Mouse (Mus musculus) heart, postnatal 10 days (tissue): ENCODE results near the gene Gdf2. TPM values are rescaled to one million over a fixed set of nuclear protein-coding genes. Genes with fewer than 3 reads are reported as not detected.

Experiments used
- DNase-seq, 2 experiments: peaks; one replicate each; pipeline ENCODE4 v3.0.0; 2021
- intact Hi-C: fragments of 180-260 bp; cut with DNase I; formaldehyde crosslinking; loops from one replicate; pipeline ENCODE4 v1.15.1; 2025
- total RNA-seq, 2 experiments: library from RNA; stranded (reverse); gene quantifications; 2 replicates each; pipeline ENCODE4 v1.2.3; 2021

Gdf2 gene
- total RNA-seq, 2 experiments from 2014 or later, result 0.10 to 0.17 TPM

- DNase-seq, result no peak
- intact Hi-C loops, result loop anchor here (10.0 kb wide), 1 partner anchor 411 kb away; no protein-coding TSS in a partner anchor
Observed at GRCm38 (mm10) chr14:33953761-33954160, 12.9 kb downstream of the Gdf2 start, which contains the start of gene Rbp3. Gene Rbp3 (plus strand): TSS chr14:33954003.

DNA sequence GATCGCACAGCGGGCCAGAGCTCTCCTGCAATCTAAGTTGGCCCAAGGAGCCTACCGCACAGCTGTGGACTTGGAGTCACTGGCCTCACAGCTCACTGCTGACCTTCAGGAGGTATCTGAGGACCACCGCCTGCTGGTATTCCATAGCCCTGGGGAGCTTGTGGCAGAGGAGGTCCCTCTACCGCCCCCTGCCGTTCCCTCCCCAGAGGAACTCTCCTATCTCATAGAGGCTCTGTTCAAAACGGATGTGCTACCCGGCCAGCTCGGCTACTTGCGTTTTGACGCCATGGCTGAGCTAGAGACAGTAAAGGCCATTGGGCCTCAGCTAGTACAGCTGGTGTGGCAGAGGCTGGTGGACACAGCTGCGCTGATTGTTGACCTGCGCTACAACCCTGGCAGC, 15.2 kb downstream of the Gdf2 start:
- no peak for DNase-seq
- intact Hi-C loops, result loop anchor here (10.0 kb wide), 1 partner anchor 409 kb away; no protein-coding TSS in a partner anchor

DNA sequence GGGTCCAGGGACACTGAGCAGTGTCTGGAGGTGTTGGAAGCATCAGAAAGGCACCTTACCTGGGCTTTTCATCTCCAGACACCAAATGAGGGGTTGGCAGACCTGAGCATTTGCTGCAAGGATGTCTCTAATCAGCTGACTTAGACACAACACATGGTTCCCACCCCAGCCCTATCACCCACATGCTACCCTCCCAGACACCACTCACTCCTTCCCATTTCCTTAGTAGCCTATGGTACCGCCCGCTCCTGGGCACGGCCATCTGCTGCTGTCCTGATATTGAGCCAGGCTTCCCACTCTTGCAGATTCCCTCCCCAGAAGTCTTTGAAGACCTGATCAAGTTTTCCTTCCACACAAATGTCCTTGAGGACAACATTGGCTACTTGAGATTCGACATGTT, 17.3 kb downstream of the Gdf2 start:
- no peak for DNase-seq
- intact Hi-C loops, result loop anchor here (10.0 kb wide), 1 partner anchor 407 kb away; no protein-coding TSS in a partner anchor

- intact Hi-C loops, result loop anchor here (1.0 to 10.0 kb wide), 2 partner anchors 147 to 406 kb away; no protein-coding TSS in a partner anchor
Observed at GRCm38 (mm10) chr14:33958841-33959240, 18.0 kb downstream of the Gdf2 start.

GRCm38 (mm10) chr14:33959341-33959740, 18.5 kb downstream of the Gdf2 start:
- intact Hi-C loops, result loop anchor here (1.0 to 10.0 kb wide), 2 partner anchors 147 to 405 kb away; no protein-coding TSS in a partner anchor
- peak; percentile 63 to 77 for DNase-seq

More at GRCm38 (mm10) chr14:33958841-33959240, 18.0 kb downstream of the Gdf2 start:
- DNase-seq, result no peak

DNA sequence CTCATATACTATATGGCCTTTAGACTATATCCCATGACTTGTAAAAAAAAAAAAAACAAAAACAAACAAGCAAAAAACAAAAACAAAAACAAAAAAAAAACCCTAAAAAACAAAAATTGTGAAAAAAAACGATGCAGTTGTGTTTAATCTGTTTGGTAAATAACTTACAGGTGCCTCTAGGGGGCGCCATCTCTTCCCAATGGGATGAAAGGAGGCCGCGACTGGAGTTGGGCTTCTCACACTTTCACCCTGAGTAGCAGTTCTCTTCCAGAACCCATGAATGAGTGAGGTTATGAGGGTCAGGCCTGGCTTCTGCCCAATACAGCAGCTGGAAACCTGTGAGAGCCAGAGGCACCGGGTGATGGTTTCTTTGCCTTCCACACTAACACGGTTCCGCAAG, 24.8 kb downstream of the Gdf2 start:
- intact Hi-C loops, result loop anchor here (10.0 kb wide), 1 partner anchor 269 kb away; no protein-coding TSS in a partner anchor
- no peak for DNase-seq

GRCm38 (mm10) chr14:33972679-33973078, 31.8 kb downstream of the Gdf2 start:
- DNase-seq, result peak in 1 of 2 experiments; percentile 9
- intact Hi-C loops, result no loop called here

DNA sequence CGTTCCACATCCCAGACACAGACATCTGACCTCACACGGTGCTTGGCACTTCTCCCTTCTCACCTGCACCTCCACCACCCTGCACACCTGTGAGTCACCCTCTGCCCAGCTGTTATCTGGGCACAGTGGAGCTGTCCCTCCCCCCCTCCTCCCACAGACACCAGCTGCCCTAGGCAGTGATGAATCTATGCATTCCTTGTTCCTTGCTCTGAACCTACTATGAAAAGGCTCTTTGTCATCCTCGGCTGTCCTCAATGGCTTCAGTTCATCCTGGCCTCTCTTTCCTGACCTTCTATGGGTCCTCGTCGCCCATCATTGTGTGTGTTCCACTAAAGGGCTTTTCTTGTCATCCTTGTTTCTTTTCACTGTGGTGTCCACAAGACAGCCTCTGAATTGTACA, 33.9 kb downstream of the Gdf2 start:
- intact Hi-C loops, result no loop called here
- DNase-seq, result no peak

DNA sequence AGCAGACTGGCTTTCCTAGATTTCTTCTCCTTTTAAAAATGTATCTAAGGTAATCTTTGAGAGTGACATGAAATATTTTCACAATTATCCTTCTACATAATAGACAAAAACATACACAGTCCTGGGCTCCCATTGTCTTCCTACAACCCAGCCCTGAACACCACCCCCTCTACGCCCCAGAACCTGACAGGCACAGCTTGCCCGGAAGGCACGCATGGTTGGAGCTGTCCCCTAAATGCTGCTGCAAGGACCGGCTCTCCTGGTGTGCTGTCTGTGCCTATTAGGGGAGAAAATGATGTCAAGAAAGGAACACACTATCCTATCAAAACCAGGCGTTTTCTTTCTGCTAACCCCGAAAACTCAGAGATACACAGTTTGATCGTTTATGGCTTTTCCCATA, 36.9 kb downstream of the Gdf2 start:
- no peak for DNase-seq
- intact Hi-C loops, result no loop called here

DNA sequence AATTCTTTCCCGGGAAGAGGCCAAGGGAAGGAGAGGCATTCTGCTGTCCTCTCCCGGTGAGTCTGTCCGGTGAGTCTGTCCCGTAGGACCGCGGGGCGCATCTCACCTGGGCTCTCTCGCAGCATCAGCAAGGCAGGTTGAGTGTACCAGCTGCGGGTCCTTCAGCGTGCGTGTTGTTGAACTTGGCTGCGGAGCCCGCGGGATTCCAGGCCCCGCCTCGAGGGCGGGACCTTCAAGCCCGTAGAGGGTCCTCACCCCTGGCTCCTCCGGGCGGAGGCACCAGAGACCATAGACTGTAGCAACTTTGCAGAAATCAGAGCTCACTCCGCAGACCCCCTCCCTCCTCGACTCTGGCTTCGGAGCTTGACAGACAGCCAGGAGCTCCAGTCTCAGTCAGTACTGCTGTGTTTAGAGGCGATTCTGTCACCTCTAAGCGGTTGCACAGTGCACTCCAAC, 37.8 kb downstream of the Gdf2 start, which contains the start of gene Zfp488:
Gene Zfp488, minus strand, starts transcription at position 161 of the 456 bp plus-strand sequence.
- intact Hi-C loops, result no loop called here

DNA sequence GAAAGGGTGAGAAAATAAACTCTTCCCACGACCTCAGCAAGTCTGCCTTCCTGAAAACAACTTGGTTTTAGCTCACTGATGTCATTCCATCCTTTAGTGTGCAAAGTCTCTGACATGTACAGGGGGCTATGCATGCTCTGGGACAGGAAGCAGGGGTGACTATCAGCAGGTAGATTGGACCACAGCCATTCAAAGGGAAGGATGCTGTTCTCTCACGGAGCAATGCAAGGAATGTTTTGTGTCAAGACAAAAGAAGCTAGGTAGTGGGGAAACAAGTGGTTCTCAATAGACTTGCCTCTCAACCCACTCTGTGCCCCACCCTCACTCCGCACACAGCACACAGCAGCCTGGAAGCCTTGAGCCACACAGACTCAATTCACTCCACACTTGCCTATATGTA, 48.4 kb downstream of the Gdf2 start:
- intact Hi-C loops, result no loop called here
- no peak for DNase-seq

More for the DNA sequence above, 37.8 kb downstream of the Gdf2 start, which contains the start of gene Zfp488:
- peak in 1 of 2 experiments; percentile 6 for DNase-seq

DNA sequence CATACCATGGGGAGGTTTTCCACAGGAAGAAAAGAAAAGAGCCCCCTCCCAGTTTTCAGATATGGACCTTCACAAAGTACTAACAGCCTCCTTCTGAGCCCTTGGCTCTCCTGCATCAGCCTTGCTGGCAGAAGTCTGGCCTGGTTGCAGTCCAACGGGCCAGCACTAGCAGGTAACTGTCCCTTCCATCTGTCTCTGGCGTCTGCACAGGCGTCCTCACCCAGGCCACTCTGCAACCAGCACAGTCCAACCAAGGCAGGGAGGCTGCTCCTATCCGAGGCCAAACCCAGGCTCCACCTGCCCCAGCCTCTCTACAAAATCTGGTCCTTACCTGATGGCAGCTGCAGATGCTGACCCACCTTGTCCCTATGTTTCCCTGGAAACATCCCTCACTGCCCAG, 51.1 kb downstream of the Gdf2 start:
- intact Hi-C loops, result no loop called here
- DNase-seq, result no peak

DNA sequence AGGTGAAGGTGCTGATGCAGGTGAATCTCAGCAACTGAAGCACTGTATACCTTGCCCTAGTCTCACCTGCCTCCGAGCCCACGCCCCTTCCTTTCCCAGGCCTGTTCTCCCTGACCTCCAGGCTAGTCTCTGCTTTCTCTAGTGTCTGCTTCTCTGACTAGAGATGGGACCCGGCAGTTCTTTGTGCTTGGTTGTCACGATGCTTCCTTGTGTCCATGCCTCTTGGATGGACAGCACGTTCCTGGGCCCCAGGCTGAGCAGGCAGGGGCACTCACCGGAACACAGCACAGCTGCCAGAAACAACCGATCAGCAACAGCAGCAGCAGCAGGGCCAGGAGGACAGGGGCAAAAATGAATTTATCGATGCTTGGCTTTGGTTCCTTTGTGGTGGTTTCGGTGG, 52.2 kb downstream of the Gdf2 start:
- DNase-seq, result no peak
- intact Hi-C loops, result no loop called here

DNA sequence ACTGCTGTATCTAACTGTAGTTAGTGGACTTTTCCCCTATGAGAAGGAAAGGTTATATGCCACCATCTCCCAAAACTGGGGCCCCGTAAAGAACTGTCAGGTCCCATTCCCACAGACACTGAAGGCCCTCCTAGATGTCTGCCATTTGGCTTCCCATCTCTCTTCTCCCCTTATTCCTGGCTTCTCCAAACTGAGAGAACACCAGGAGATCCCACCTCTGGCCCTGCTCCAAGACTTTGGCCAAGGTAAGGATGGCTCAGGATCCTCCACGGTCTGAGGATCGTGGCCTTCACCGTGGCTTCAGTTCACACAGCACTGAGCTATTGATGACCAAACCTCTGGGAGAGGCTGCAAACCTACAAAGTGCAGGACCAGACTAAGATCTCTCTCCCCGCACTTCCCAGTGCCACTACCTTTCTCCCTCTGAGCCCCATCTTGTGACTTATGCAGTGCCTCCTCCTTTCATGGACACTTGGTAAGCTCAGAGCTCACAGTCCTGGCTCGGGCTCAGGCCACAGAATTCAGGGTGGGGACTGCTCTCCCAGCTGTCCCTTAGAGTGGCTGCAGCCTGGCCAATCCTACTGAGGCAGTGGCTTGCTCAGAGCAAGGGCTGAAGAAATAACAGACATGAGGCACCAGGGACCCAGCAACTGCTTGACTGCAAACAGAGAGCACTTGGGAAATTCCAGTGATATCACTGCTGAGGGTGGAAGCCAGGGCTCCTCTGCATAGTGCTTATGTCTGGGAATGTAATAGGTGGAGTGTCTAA, 52.9 kb downstream of the Gdf2 start:
- peak; percentile 8 to 14 for DNase-seq

More for the DNA sequence above, 52.9 kb downstream of the Gdf2 start:
- intact Hi-C loops, result no loop called here

Other genes starting within 250 kb of the Gdf2 start
- gene Gdf10, start 17.5 kb upstream of the Gdf2 start, total RNA-seq, result 1 to 10 TPM; 2.3 to 3.2 TPM
- gene Rbp3, start 13.0 kb downstream of the Gdf2 start, total RNA-seq, result not detected
- under 1 TPM in 1 of 2 experiments, not detected in 1; 0.07 TPM for gene Zfp488, start 37.7 kb downstream of the Gdf2 start, total RNA-seq
- not detected for gene Gm30083, start 74.1 kb downstream of the Gdf2 start, total RNA-seq
- not detected for gene Gm5460, start 75.7 kb downstream of the Gdf2 start, total RNA-seq
- not detected for gene Antxrl, start 111.7 kb downstream of the Gdf2 start, total RNA-seq
- 1 to 10 TPM; 3.3 TPM for gene Anxa8, start 144.9 kb downstream of the Gdf2 start, total RNA-seq
- gene A630023A22Rik, start 161.7 kb downstream of the Gdf2 start, total RNA-seq, result not detected
- under 1 TPM; 0.12 TPM for gene Npy4r, start 211.4 kb downstream of the Gdf2 start, total RNA-seq